Mouse (Mus musculus): ENCODE results near the gene Bcan. TPM values are rescaled to one million over a fixed set of nuclear protein-coding genes. Genes with fewer than 3 reads are reported as not detected.

The Bcan gene
- polyA plus RNA-seq, 1 experiment from 2014 or later = 0.08 TPM

- Histone ChIP-seq H3K4me1 (replicated peaks; ENCODE audit: control insufficient read depth, insufficient read depth) (peaks cover 3% of the 10 kb centered on the region), H3K4me3 (ENCODE audit: low read depth, low read length) (peak within 1 kb of the TSS; percentile 22), H3K4me2 (replicated peaks; ENCODE audit: low read depth) (peak within 1 kb of the TSS; percentile 50), H3K27me3 (ENCODE audit: control insufficient read depth, insufficient read depth, low read length) (no peaks in the 10 kb centered on the region), H3K9me3 (ENCODE audit: control insufficient read depth, low read length) (no peaks in the 10 kb centered on the region), H3K27ac (replicated peaks) (no peak within 1 kb of the TSS), H3K36me3 (ENCODE audit: control insufficient read depth, insufficient read depth, low read length) (no peaks in the 10 kb centered on the region), H3K9ac (ENCODE audit: low read length) (0 out of 2 replicates have a peak within 1 kb of the TSS, but pooled peaks have one; percentile 31)
- TF ChIP-seq CTCF (IDR thresholded peaks at IDR 0.05; ENCODE audit: low read depth) = no peak
- TF ChIP-seq EP300 (optimal IDR thresholded peaks at IDR 0.05) = no peak
- no peak for ATAC-seq (ENCODE audit: low FRiP score, low TSS enrichment)
- peak; percentile 31 for DNase-seq (ENCODE audit: low spot score)
- 9% methylated on average over 35 of the region's 35 CpGs for WGBS
Measured at GRCm38 (mm10) chr3:87948378-87949265, 51.4 kb downstream of the Bcan start, which contains the start of gene Crabp2. Gene Crabp2, plus strand, starts transcription at chr3:87948666.

GRCm38 (mm10) chr3:87947811-87948199 is 52.2 kb downstream of the Bcan start:
- H3K36me3 ChIP-seq (ENCODE audit: control insufficient read depth, insufficient read depth, low read length) = no peaks in the 10 kb centered on the region
- 0 out of 2 replicates have a peak overlapping the region, but pooled peaks have one; percentile 31 for H3K9ac ChIP-seq (ENCODE audit: low read length)
- H3K9me3 ChIP-seq (ENCODE audit: control insufficient read depth, low read length) = no peaks in the 10 kb centered on the region
- peak overlapping the region; percentile 50 for H3K4me2 ChIP-seq (replicated peaks; ENCODE audit: low read depth)
- no peaks in the 10 kb centered on the region for H3K27me3 ChIP-seq (ENCODE audit: control insufficient read depth, insufficient read depth, low read length)
- no peak for ATAC-seq (ENCODE audit: low FRiP score, low TSS enrichment)
- 2% methylated on average over 16 of the region's 17 CpGs for WGBS
- peaks cover 3% of the 10 kb centered on the region for H3K4me1 ChIP-seq (replicated peaks; ENCODE audit: control insufficient read depth, insufficient read depth)
- no peak for DNase-seq (ENCODE audit: low spot score)
- no peak for TF ChIP-seq CTCF (IDR thresholded peaks at IDR 0.05; ENCODE audit: low read depth)
- no peak for TF ChIP-seq EP300 (optimal IDR thresholded peaks at IDR 0.05)
- peak overlapping the region; percentile 22 for H3K4me3 ChIP-seq (ENCODE audit: low read depth, low read length)
- no peak overlapping the region for H3K27ac ChIP-seq (replicated peaks)

GRCm38 (mm10) chr3:87947056-87947810 is 52.8 kb downstream of the Bcan start:
- Histone ChIP-seq H3K4me3 (ENCODE audit: low read depth, low read length) (peak overlapping the region; percentile 22), H3K4me1 (replicated peaks; ENCODE audit: control insufficient read depth, insufficient read depth) (peaks cover 3% of the 10 kb centered on the region), H3K27me3 (ENCODE audit: control insufficient read depth, insufficient read depth, low read length) (no peaks in the 10 kb centered on the region), H3K9ac (ENCODE audit: low read length) (0 out of 2 replicates have a peak overlapping the region, but pooled peaks have one; percentile 31), H3K4me2 (replicated peaks; ENCODE audit: low read depth) (peak overlapping the region; percentile 50), H3K36me3 (ENCODE audit: control insufficient read depth, insufficient read depth, low read length) (0 out of 2 replicates have a peak, but pooled peaks cover 3% of the 10 kb centered on the region), H3K9me3 (ENCODE audit: control insufficient read depth, low read length) (no peaks in the 10 kb centered on the region), H3K27ac (replicated peaks) (no peak overlapping the region)
- WGBS = 14% methylated on average over 26 of the region's 26 CpGs
- no peak for DNase-seq (ENCODE audit: low spot score)
- ATAC-seq (ENCODE audit: low FRiP score, low TSS enrichment) = no peak
- TF ChIP-seq CTCF (IDR thresholded peaks at IDR 0.05; ENCODE audit: low read depth) = no peak
- TF ChIP-seq EP300 (optimal IDR thresholded peaks at IDR 0.05) = no peak

GRCm38 (mm10) chr3:87946541-87946860 is 53.5 kb downstream of the Bcan start:
- peaks cover 3% of the 10 kb centered on the region for H3K4me1 ChIP-seq (replicated peaks; ENCODE audit: control insufficient read depth, insufficient read depth)
- 0 out of 2 replicates have a peak, but pooled peaks cover 3% of the 10 kb centered on the region for H3K36me3 ChIP-seq (ENCODE audit: control insufficient read depth, insufficient read depth, low read length)
- no peak overlapping the region for H3K27ac ChIP-seq (replicated peaks)
- no peaks in the 10 kb centered on the region for H3K27me3 ChIP-seq (ENCODE audit: control insufficient read depth, insufficient read depth, low read length)
- 50% methylated on average over 1 of the region's 1 CpGs for WGBS
- no peak overlapping the region for H3K9ac ChIP-seq (ENCODE audit: low read length)
- ATAC-seq (ENCODE audit: low FRiP score, low TSS enrichment) = no peak
- no peak overlapping the region for H3K4me2 ChIP-seq (replicated peaks; ENCODE audit: low read depth)
- no peak for DNase-seq (ENCODE audit: low spot score)
- H3K9me3 ChIP-seq (ENCODE audit: control insufficient read depth, low read length) = no peaks in the 10 kb centered on the region
- no peak for TF ChIP-seq EP300 (optimal IDR thresholded peaks at IDR 0.05)
- no peak for TF ChIP-seq CTCF (IDR thresholded peaks at IDR 0.05; ENCODE audit: low read depth)
- H3K4me3 ChIP-seq (ENCODE audit: low read depth, low read length) = no peak overlapping the region

- H3K9me3 ChIP-seq (ENCODE audit: control insufficient read depth, low read length) = no peaks in the 10 kb centered on the region
- H3K9ac ChIP-seq (ENCODE audit: low read length) = no peak overlapping the region
- ATAC-seq (ENCODE audit: low FRiP score, low TSS enrichment) = no peak
- DNase-seq (ENCODE audit: low spot score) = no peak
- H3K27me3 ChIP-seq (ENCODE audit: control insufficient read depth, insufficient read depth, low read length) = no peaks in the 10 kb centered on the region
- no peak overlapping the region for H3K4me2 ChIP-seq (replicated peaks; ENCODE audit: low read depth)
- H3K4me3 ChIP-seq (ENCODE audit: low read depth, low read length) = no peak overlapping the region
- no peak for TF ChIP-seq EP300 (optimal IDR thresholded peaks at IDR 0.05)
- no peak for TF ChIP-seq CTCF (IDR thresholded peaks at IDR 0.05; ENCODE audit: low read depth)
- H3K36me3 ChIP-seq (ENCODE audit: control insufficient read depth, insufficient read depth, low read length) = 0 out of 2 replicates have a peak, but pooled peaks cover 3% of the 10 kb centered on the region
- peaks cover 3% of the 10 kb centered on the region for H3K4me1 ChIP-seq (replicated peaks; ENCODE audit: control insufficient read depth, insufficient read depth)
- 44% methylated on average over 12 of the region's 12 CpGs for WGBS
- H3K27ac ChIP-seq (replicated peaks) = no peak overlapping the region
Measured at GRCm38 (mm10) chr3:87945781-87946540, 54.1 kb downstream of the Bcan start.
